Mouse (Mus musculus): ENCODE results near the gene Rarg.
A peak's percentile ranks its signal among the peaks of the same experiment; 100 is the strongest.

Rarg gene

GRCm38 (mm10) chr15:102257202-102258075, at the start of gene Rarg:
TSS of gene Rarg (minus strand) at chr15:102257517.
- no peak for DNase-seq (ENCODE audit: low spot score in 2 of 2)

GRCm38 (mm10) chr15:102302542-102302941, 45.2 kb upstream of the Rarg start:
- no peak for DNase-seq (ENCODE audit: low spot score in 2 of 2)

- DNase-seq (ENCODE audit: low spot score in 2 of 2), result no peak
Measured at GRCm38 (mm10) chr15:102296368-102297006, 39.2 kb upstream of the Rarg start.

GRCm38 (mm10) chr15:102295633-102296367, 38.5 kb upstream of the Rarg start, which contains the start of gene Espl1:
TSS of gene Espl1 (plus strand) at chr15:102296266.
- DNase-seq (ENCODE audit: low spot score in 2 of 2), result peak; percentile 90 to 96

GRCm38 (mm10) chr15:102287395-102287794, 30.1 kb upstream of the Rarg start:
- peak in 1 of 2 experiments; percentile 39 for DNase-seq (ENCODE audit: low spot score in 2 of 2)

GRCm38 (mm10) chr15:102283648-102284047, 26.3 kb upstream of the Rarg start:
- no peak for DNase-seq (ENCODE audit: low spot score in 2 of 2)

- no peak for DNase-seq (ENCODE audit: low spot score in 2 of 2)
Measured at GRCm38 (mm10) chr15:102282463-102283292, 25.4 kb upstream of the Rarg start.

- DNase-seq (ENCODE audit: low spot score in 2 of 2), result no peak
Measured at GRCm38 (mm10) chr15:102280623-102281022, 23.3 kb upstream of the Rarg start.

- DNase-seq (ENCODE audit: low spot score in 2 of 2), result peak in 1 of 2 experiments; percentile 12
Measured at GRCm38 (mm10) chr15:102279783-102280520, 22.6 kb upstream of the Rarg start.

GRCm38 (mm10) chr15:102279092-102279782, 21.9 kb upstream of the Rarg start, which contains the start of gene Mfsd5:
TSS of gene Mfsd5 (plus strand) at chr15:102279454.
- DNase-seq (ENCODE audit: low spot score in 2 of 2), result peak; percentile 79 to 81

GRCm38 (mm10) chr15:102278726-102279091, 21.4 kb upstream of the Rarg start:
- no peak for DNase-seq (ENCODE audit: low spot score in 2 of 2)

- DNase-seq (ENCODE audit: low spot score in 2 of 2), result no peak
Measured at GRCm38 (mm10) chr15:102273982-102274716, 16.8 kb upstream of the Rarg start.

- DNase-seq (ENCODE audit: low spot score in 2 of 2), result no peak
Measured at GRCm38 (mm10) chr15:102271441-102271840, 14.1 kb upstream of the Rarg start.

GRCm38 (mm10) chr15:102270274-102270960, 13.1 kb upstream of the Rarg start, which contains the start of gene Gm9918:
TSS of gene Gm9918 (plus strand) at chr15:102270563.
- no peak for DNase-seq (ENCODE audit: low spot score in 2 of 2)

- DNase-seq (ENCODE audit: low spot score in 2 of 2), result no peak
Measured at GRCm38 (mm10) chr15:102265548-102265947, 8.2 kb upstream of the Rarg start.

- DNase-seq (ENCODE audit: low spot score in 2 of 2), result no peak
Measured at GRCm38 (mm10) chr15:102263037-102263436, 5.7 kb upstream of the Rarg start.

- peak; percentile 59 to 71 for DNase-seq (ENCODE audit: low spot score in 2 of 2)
Measured at GRCm38 (mm10) chr15:102262582-102262981, 5.3 kb upstream of the Rarg start.

- DNase-seq (ENCODE audit: low spot score in 2 of 2), result no peak
Measured at GRCm38 (mm10) chr15:102258581-102259253, 1.4 kb upstream of the Rarg start.

Data from frontal cortex, postnatal 36 days (tissue).